Mouse (Mus musculus) limb, embryonic 15.5 days (tissue): Measurements from ENCODE around the gene Fau. TPM values are rescaled to one million over a fixed set of nuclear protein-coding genes. Genes with fewer than 3 reads are reported as not detected.

Experiments used
- ATAC-seq: fragments of 200-750 bp; cut with Nextera tagmentation; 2 replicates; pipeline ENCODE4 v1.8.0; 2017; ENCODE audit warnings: low read depth, moderate TSS enrichment; ENCODE audit not compliant: insufficient number of reproducible peaks, low FRiP score, low TSS enrichment
- H3K27ac ChIP-seq: fragments of 300-500 bp; sonication (generic); 2 replicates; pipeline ENCODE4 v1.5.1; 2015; ENCODE audit warnings: moderate library complexity, mild to moderate bottlenecking, inconsistent platforms
- H3K27me3 ChIP-seq: fragments of 300-500 bp; sonication (generic); 2 replicates; pipeline ENCODE4 v1.6.1; 2015; ENCODE audit warnings: inconsistent platforms
- H3K36me3 ChIP-seq: fragments of 300-500 bp; sonication (generic); 2 replicates; pipeline ENCODE4 v1.6.1; 2015; ENCODE audit warnings: inconsistent platforms
- H3K4me1 ChIP-seq: fragments of 300-500 bp; sonication (generic); 2 replicates; pipeline ENCODE4 v1.6.1; 2015; ENCODE audit warnings: inconsistent platforms
- H3K4me2 ChIP-seq: fragments of 300-500 bp; sonication (generic); 2 replicates; pipeline ENCODE4 v1.6.1; 2015; ENCODE audit warnings: mild to moderate bottlenecking, inconsistent platforms
- H3K4me3 ChIP-seq: fragments of 300-500 bp; sonication (generic); 2 replicates; pipeline ENCODE4 v1.5.1; 2015; ENCODE audit warnings: mild to moderate bottlenecking, inconsistent platforms
- H3K9ac ChIP-seq: fragments of 300-500 bp; sonication (generic); 2 replicates; pipeline ENCODE4 v1.6.1; 2015; ENCODE audit warnings: inconsistent platforms
- H3K9me3 ChIP-seq: fragments of 300-500 bp; sonication (generic); 2 replicates; pipeline ENCODE4 v1.6.1; 2016; ENCODE audit warnings: inconsistent platforms
- WGBS: fragments of 180-500 bp; shearing (Covaris S2); methylation state at CpG from one replicate; pipeline ENCODE4 v1.1.7; 2015; 5-methylcytosine and 5-hydroxymethylcytosine counted together
- polyA plus RNA-seq: library from polyadenylated mRNA; unstranded; fragments of >200 nt; fragmentation: Nextera tagmentation; extraction: Ambion mirVana; gene quantifications from 2 replicates; pipeline ENCODE4 v1.2.1, GENCODE M21; 2015

Fau gene
- polyA plus RNA-seq, 1 experiment from 2014 or later, result 835 TPM

DNA sequence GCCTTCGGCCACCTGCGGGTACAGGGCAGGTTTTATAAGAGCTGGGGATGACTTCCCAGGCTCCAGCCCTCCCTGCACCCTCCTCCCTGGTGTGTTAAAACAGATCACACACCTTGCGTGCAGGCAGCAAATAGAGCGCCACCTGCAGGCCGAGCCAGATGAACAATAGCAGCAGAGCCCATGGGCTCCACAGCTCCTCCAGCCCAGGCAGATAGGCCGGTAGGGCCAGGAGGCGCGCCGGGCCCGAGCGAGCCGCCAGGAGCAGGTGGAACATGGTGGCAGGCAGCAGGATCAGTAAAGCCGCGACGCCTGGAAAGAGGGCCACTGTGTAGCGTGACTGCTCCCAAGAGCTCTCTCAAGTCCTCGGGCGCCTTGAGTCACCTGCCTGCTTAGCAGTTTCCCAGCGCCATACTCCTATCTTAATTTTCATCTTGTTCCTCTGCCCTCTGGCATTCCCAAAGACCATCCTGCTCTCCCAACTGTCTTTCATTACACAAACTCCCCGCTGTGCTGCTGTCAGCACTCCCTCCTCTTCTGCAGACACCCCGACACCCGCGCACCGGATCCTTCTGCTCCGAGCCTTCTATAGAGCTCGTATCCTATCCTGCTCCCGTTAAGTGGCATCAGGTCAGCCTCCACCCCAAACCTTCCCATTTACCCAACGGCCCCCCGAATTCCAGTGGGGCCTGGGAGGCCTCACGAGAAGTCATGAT lies 9.5 kb downstream of the Fau start:
- under 1% methylated on average over 30 of the region's 30 CpGs for WGBS
- Histone ChIP-seq H3K4me3 (peak overlapping the region; percentile 45), H3K27me3 (no peaks in the 10 kb centered on the region), H3K36me3 (peaks cover 28% of the 10 kb centered on the region), H3K27ac (peak overlapping the region; percentile 72), H3K4me2 (peak overlapping the region; percentile 82), H3K9me3 (no peaks in the 10 kb centered on the region), H3K9ac (peak overlapping the region; percentile 41), H3K4me1 (peaks cover 30% of the 10 kb centered on the region)
- ATAC-seq, result peak; percentile 30; the same call in 1 of the 2 replicates

DNA sequence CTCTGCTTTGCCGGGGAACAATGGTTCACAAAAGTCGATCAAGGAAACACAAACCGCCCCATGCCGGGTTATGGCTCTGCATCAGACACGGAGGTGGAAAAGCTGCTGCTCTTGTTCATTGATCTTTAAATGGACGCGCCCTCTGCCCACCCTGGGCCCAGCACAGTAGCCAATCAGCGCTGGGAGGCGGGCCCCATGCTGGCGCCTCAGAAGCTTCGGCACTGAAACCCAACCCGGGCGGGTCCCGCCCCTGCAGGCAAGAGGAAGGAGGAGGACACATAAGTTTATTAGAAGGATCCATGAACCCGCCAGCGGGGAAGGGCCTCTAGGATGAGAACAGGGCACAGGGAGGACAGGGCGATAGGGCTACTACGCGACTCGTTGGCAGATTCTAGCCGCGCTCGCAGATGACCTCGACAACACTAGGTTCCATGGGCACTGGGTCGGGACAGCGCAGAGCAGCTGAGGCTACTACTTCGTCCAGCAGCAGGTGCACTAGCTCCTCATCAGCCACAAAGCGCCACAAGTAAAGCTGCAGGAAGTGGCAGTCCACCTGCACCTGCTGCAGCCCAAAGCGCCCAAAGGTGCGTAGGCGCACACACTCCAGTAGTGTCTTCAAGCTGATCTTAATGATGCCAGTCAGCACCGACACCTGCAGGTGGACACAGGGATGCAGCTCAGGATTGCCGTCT lies 10.2 kb downstream of the Fau start, which contains the start of gene Tm7sf2:
Gene Tm7sf2, minus strand, starts transcription at position 650 of the 692 bp plus-strand sequence.
- H3K9me3 ChIP-seq, result no peaks in the 10 kb centered on the region
- peaks cover 23% of the 10 kb centered on the region for H3K4me1 ChIP-seq
- peak; percentile 81 for ATAC-seq
- peak within 1 kb of the TSS; percentile 72 for H3K27ac ChIP-seq
- peaks cover 33% of the 10 kb centered on the region for H3K36me3 ChIP-seq
- no peaks in the 10 kb centered on the region for H3K27me3 ChIP-seq
- WGBS, result 9% methylated on average over 33 of the region's 33 CpGs
- H3K4me3 ChIP-seq, result peak within 1 kb of the TSS; percentile 45
- H3K9ac ChIP-seq, result peak within 1 kb of the TSS; percentile 41
- H3K4me2 ChIP-seq, result peak within 1 kb of the TSS; percentile 82

DNA sequence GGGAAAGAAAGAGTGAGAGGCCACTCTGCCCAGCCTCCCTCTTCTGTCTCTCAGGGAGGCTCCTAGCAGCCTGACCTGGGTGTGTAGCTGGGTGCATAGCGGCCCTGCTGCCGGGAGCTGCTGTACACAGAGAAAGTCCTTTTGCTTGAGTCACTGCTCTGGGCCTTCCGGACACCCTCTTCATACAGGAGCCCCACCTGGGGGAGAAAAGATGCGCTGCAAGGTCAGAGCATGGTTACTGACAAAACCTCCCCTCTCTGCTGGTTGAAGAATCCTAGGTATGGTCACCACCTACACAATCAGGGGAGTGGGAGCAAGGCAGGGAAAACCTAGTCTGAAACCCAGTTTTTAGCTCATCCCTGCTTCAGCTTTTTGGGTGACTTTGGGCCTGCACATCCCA lies 11.3 kb downstream of the Fau start:
- no peak for ATAC-seq
- Histone ChIP-seq H3K27ac (no peak overlapping the region), H3K9me3 (no peaks in the 10 kb centered on the region), H3K36me3 (peaks cover 40% of the 10 kb centered on the region), H3K4me2 (no peak overlapping the region), H3K4me1 (peaks cover 23% of the 10 kb centered on the region), H3K4me3 (no peak overlapping the region), H3K9ac (no peak overlapping the region), H3K27me3 (no peaks in the 10 kb centered on the region)
- 79% methylated on average over 4 of the region's 4 CpGs for WGBS

DNA sequence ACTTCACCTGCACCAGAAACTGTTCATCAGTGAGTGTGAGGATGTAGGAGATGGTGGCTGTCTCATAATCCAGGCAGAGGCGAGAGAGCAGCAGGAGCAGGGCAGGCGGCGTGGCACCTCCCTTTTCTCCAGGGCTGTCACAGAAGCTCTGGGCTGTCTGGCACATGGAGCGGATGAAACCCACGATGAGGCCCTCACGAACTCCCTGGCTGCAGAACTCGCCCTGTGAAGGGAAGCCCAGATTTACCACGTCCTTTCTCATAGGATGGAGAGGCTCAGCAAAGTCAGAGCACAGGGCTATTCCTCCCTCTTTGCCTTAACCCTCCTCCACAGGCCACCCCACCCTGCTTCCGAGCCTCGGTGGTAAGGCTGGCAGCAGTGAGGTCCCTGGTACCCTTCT lies 12.2 kb downstream of the Fau start:
- no peaks in the 10 kb centered on the region for H3K9me3 ChIP-seq
- H3K4me3 ChIP-seq, result no peak overlapping the region
- no peak overlapping the region for H3K27ac ChIP-seq
- peaks cover 47% of the 10 kb centered on the region for H3K36me3 ChIP-seq
- H3K9ac ChIP-seq, result no peak overlapping the region
- WGBS, result 90% methylated on average over 10 of the region's 10 CpGs
- no peaks in the 10 kb centered on the region for H3K27me3 ChIP-seq
- H3K4me1 ChIP-seq, result peaks cover 23% of the 10 kb centered on the region
- ATAC-seq, result no peak
- H3K4me2 ChIP-seq, result no peak overlapping the region

DNA sequence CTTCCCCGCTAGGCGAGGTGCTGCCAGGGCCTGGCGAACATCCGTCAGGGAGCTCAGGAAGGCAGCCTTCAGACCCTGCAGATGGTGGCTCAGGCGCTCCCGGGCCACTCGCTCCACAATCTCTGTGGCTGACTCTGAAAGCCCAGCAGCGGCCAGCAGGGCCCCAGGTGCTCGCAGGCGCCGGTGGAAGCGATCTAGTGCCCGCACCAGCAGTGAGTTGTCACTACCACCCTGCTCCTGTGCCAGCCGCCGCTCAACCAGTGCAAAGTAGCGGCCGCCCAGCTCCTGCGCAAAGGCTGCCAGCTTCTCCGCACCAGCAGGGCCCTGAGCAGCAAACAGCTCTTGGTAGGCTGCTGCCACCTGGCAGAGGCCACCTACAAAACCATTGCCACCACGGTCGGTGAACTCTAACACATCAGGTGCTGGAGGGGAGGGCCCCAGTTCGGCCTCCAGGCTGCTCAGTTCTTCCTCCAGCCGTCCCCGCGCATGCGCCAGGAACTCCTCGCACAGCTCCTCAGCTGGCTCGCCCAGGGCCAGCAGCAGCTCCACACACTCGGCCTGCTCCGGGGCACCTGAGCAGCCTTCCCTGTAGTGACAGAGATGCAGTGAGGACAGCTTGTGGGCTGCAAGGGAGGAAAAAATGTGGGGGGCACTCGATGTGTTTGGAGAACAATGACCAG lies 13.1 kb downstream of the Fau start:
- 90% methylated on average over 31 of the region's 31 CpGs for WGBS
- no peak overlapping the region for H3K27ac ChIP-seq
- H3K9ac ChIP-seq, result no peak overlapping the region
- no peak overlapping the region for H3K4me3 ChIP-seq
- H3K9me3 ChIP-seq, result no peaks in the 10 kb centered on the region
- peaks cover 28% of the 10 kb centered on the region for H3K4me1 ChIP-seq
- no peak overlapping the region for H3K4me2 ChIP-seq
- ATAC-seq, result no peak
- H3K27me3 ChIP-seq, result no peaks in the 10 kb centered on the region
- peaks cover 48% of the 10 kb centered on the region for H3K36me3 ChIP-seq

DNA sequence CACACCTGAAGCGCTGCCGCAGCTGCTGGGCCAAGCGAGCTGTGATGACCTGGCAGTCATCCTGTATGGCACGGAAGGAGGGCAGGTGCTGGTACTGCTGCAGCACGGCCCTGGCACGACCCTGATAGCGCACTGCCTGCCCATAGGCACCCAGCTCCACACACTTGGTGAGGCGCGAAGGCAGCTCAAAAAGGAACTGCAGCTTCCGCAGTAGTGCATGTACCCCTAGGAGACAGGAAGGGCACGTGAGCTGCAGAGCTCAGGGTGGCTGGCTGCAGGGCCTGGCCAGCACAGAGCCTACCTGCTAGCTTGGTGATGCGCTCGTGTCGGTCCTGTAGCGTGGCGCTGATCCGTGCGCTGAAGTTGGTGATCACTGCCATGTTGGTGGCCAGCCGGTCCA lies 13.6 kb downstream of the Fau start:
- 92% methylated on average over 19 of the region's 19 CpGs for WGBS
- H3K36me3 ChIP-seq, result peaks cover 48% of the 10 kb centered on the region
- no peak for ATAC-seq

DNA sequence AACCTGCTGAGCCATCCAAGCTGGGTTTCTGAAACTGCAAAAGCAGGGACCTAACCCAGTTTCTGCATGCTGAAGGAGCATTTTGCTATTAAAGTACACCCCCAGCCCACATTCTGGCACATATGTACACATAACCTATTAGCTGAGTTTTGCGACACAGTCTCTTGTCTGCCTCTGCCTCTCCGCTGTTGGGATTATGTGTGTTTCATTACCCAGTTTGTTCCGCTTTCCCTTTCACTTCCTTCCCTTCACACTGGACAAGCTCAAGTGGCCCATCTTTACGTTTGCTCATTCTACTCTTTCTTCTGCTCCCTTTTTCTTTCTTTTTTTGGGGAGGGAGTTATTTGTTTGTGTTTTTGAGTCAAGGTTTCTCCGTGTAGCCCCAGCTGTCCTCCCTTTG lies 16.2 kb downstream of the Fau start:
- no peaks in the 10 kb centered on the region for H3K9me3 ChIP-seq
- H3K27ac ChIP-seq, result no peak overlapping the region
- H3K9ac ChIP-seq, result no peak overlapping the region
- ATAC-seq, result no peak
- peaks cover 45% of the 10 kb centered on the region for H3K36me3 ChIP-seq
- H3K4me3 ChIP-seq, result no peak overlapping the region
- H3K27me3 ChIP-seq, result no peaks in the 10 kb centered on the region
- peaks cover 13% of the 10 kb centered on the region for H3K4me1 ChIP-seq
- 91% methylated on average over 5 of the region's 5 CpGs for WGBS
- H3K4me2 ChIP-seq, result no peak overlapping the region

More for the DNA sequence above, 13.6 kb downstream of the Fau start:
- Histone ChIP-seq H3K4me2 (no peak overlapping the region), H3K27me3 (no peaks in the 10 kb centered on the region), H3K27ac (no peak overlapping the region), H3K4me1 (peaks cover 31% of the 10 kb centered on the region), H3K9me3 (no peaks in the 10 kb centered on the region), H3K4me3 (no peak overlapping the region), H3K9ac (no peak overlapping the region)

DNA sequence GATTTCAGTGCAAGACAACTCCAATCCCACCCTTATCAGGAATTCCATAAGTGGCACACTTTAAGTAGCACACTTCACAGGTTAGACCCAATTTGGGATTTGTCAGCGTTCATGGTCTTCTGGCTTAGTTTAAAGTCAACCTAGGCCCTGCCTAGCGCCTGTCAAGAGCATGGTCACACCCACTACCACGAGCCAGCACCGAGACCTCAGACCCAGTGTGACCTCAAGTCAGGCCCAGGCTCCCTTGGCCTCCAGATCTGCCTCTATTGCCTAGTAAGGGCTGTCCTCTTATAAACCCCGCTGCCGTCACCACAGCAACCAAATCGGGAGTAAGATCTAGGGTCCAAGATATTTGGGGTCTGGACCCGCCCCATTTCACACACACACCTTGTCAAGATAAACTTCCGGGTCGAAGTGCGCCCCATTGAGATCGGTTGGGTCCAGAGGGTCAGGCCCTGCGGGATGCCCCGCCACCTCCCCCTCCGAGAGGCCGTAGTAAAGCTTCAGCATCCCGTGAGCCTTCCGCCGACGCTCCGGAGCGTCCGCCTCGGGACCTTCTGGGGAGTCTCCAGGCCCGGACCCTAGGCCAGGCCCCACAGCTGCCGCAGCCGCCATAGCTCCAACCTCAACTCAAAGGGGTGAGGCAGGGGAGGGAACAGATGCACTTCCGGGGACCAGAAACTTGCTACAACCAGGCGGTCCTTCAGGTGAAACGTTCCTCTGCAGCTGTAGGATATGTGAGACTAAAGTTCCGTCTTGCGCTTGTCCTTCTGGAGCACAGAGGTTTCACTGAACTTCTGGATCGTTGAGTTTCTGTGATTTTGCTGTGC lies 19.1 kb downstream of the Fau start, which contains the start of gene Vps51:
Gene Vps51, minus strand, starts transcription at position 668 of the 830 bp plus-strand sequence.
- H3K27ac ChIP-seq, result peak within 1 kb of the TSS; percentile 90
- H3K4me1 ChIP-seq, result peaks cover 13% of the 10 kb centered on the region
- no peaks in the 10 kb centered on the region for H3K9me3 ChIP-seq
- peak within 1 kb of the TSS; percentile 85 for H3K9ac ChIP-seq
- peak within 1 kb of the TSS; percentile 70 for H3K4me2 ChIP-seq
- no peaks in the 10 kb centered on the region for H3K27me3 ChIP-seq
- peak within 1 kb of the TSS; percentile 90 for H3K4me3 ChIP-seq
- ATAC-seq, result peak; percentile 80
- peaks cover 43% of the 10 kb centered on the region for H3K36me3 ChIP-seq
- WGBS, result under 1% methylated on average over 33 of the region's 33 CpGs

DNA sequence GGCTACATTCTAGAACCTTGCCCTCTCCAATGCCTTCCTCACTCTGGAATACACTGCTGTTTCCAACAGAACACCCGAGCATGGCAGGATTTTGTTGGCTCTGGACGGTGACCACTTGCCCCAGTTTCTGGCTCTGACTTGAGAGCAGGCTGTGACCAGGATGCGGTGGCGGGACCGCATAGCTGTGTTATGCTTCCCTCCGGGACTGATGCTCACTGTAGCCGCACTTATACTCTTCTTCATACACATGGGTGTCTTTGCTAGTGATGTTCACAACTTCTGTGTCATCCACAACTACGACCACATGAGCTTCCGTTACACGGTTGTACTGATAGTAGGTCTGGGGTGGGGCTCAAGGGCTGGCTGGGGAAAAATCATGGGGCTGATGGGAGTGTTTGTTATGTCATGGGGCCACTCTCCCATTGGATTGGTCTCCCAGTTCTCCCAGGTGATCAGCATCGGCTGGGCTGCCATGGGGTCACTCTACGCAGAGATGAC lies 22.4 kb downstream of the Fau start, which contains the start of gene Tmem262:
Gene Tmem262, plus strand, starts transcription at position 51 of the 498 bp plus-strand sequence.
- Histone ChIP-seq H3K36me3 (peaks cover 40% of the 10 kb centered on the region), H3K27ac (no peak within 1 kb of the TSS), H3K4me2 (no peak within 1 kb of the TSS), H3K27me3 (no peaks in the 10 kb centered on the region), H3K4me3 (no peak within 1 kb of the TSS), H3K9ac (no peak within 1 kb of the TSS), H3K4me1 (peaks cover 23% of the 10 kb centered on the region), H3K9me3 (no peaks in the 10 kb centered on the region)
- 93% methylated on average over 12 of the region's 12 CpGs for WGBS
- no peak for ATAC-seq

DNA sequence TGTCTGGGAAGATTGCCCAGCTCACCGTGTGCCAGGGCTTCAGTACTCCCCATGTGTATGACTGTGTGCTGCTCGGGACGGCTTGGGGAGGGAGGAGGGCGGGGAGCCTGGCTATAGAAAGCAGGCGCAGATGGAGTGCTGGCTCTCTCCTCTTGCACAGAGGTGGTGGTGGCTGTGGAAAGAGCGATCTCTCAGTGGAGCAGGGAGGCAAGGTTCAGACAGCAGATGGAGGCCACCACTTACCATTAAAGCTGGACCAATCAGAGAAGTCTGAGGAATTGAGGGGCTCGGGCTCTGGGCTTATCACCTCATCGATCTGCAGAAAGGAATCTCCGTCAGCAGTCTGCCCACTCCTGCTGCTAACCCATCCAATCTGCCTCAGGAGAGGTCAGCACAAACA lies 24.5 kb downstream of the Fau start, which contains the start of gene Gm28374:
Gene Gm28374, minus strand, starts transcription at position 101 of the 400 bp plus-strand sequence.
- Histone ChIP-seq H3K27ac (no peak within 1 kb of the TSS), H3K4me2 (no peak within 1 kb of the TSS), H3K27me3 (no peaks in the 10 kb centered on the region), H3K9me3 (no peaks in the 10 kb centered on the region), H3K9ac (no peak within 1 kb of the TSS), H3K4me1 (peaks cover 22% of the 10 kb centered on the region), H3K4me3 (no peak within 1 kb of the TSS), H3K36me3 (peaks cover 41% of the 10 kb centered on the region)
- 89% methylated on average over 9 of the region's 9 CpGs for WGBS
- no peak for ATAC-seq
